Comparison of ENCODE assay signal across 7 mouse cellular contexts in genomic region chr3:30506329-30507027, GRCm38 (mm10). TPM values are rescaled to one million over a fixed set of nuclear protein-coding genes. Genes with fewer than 3 reads are reported as not detected.
DNase-seq lines count a peak whose midpoint lies in the region; ATAC-seq and TF ChIP-seq lines count a peak whose summit lies in the region.

No protein-coding gene starts in this region.

- WGBS in lung, embryonic 15.5 days: 9% methylated on average over 17 of the region's 17 CpGs
- WGBS in forebrain, embryonic 15.5 days: 9% methylated on average over 17 of the region's 17 CpGs
- 3% methylated on average over 17 of the region's 17 CpGs for WGBS in limb, embryonic 14.5 days
- 11% methylated on average over 17 of the region's 17 CpGs for WGBS in stomach, embryonic 15.5 days

- H3K36me3 ChIP-seq in lung, embryonic 15.5 days: no peaks in the 10 kb centered on the region
- no peaks in the 10 kb centered on the region for H3K36me3 ChIP-seq in forebrain, embryonic 15.5 days
- H3K36me3 ChIP-seq in limb, embryonic 14.5 days (ENCODE audit: control insufficient read depth, insufficient read depth, low read length): no peaks in the 10 kb centered on the region
- no peaks in the 10 kb centered on the region for H3K36me3 ChIP-seq in stomach, embryonic 15.5 days

- H3K9ac ChIP-seq in lung, embryonic 15.5 days: peak overlapping the region; percentile 92
- no peak overlapping the region for H3K9ac ChIP-seq in forebrain, embryonic 15.5 days (replicated peaks)
- H3K9ac ChIP-seq in limb, embryonic 14.5 days (ENCODE audit: low read depth, low read length, severe bottlenecking): peak overlapping the region; percentile 93
- 0 out of 2 replicates have a peak overlapping the region, but pooled peaks have one; percentile 2 for H3K9ac ChIP-seq in stomach, embryonic 15.5 days

- H3K27ac ChIP-seq in lung, embryonic 15.5 days: peak overlapping the region; percentile 98
- H3K27ac ChIP-seq in forebrain, embryonic 15.5 days (replicated peaks): no peak overlapping the region
- peak overlapping the region; percentile 98 for H3K27ac ChIP-seq in limb, embryonic 14.5 days (replicated peaks; ENCODE audit: low read depth, low read length)
- peak overlapping the region; percentile 96 for H3K27ac ChIP-seq in stomach, embryonic 15.5 days

- peak overlapping the region; percentile 79 for H3K4me3 ChIP-seq in lung, embryonic 15.5 days
- peak overlapping the region; percentile 48 for H3K4me3 ChIP-seq in forebrain, embryonic 15.5 days
- H3K4me3 ChIP-seq in limb, embryonic 14.5 days (replicated peaks; ENCODE audit: low read length): peak overlapping the region; percentile 70
- peak overlapping the region; percentile 63 for H3K4me3 ChIP-seq in stomach, embryonic 15.5 days (replicated peaks)

- H3K4me2 ChIP-seq in lung, embryonic 15.5 days: peak overlapping the region; percentile 89
- H3K4me2 ChIP-seq in forebrain, embryonic 15.5 days (replicated peaks): peak overlapping the region; percentile 90
- peak overlapping the region; percentile 91 for H3K4me2 ChIP-seq in limb, embryonic 14.5 days (replicated peaks; ENCODE audit: low read depth, low read length, severe bottlenecking)
- peak overlapping the region; percentile 65 for H3K4me2 ChIP-seq in stomach, embryonic 15.5 days

- ATAC-seq in lung, embryonic 15.5 days (ENCODE audit: borderline replicate concordance, extremely low read depth, low FRiP score, low TSS enrichment): no peak
- ATAC-seq in forebrain, embryonic 15.5 days (replicated peaks): no peak
- ATAC-seq in limb, embryonic 14.5 days (ENCODE audit: low FRiP score, low read depth): no peak
- ATAC-seq in stomach, embryonic 15.5 days (ENCODE audit: insufficient read depth, low FRiP score, low read depth): no peak

- peaks cover 27% of the 10 kb centered on the region for H3K27me3 ChIP-seq in lung, embryonic 15.5 days
- H3K27me3 ChIP-seq in forebrain, embryonic 15.5 days: peaks cover 61% of the 10 kb centered on the region
- no peaks in the 10 kb centered on the region for H3K27me3 ChIP-seq in limb, embryonic 14.5 days (ENCODE audit: control insufficient read depth, insufficient read depth, low read length)
- H3K27me3 ChIP-seq in stomach, embryonic 15.5 days (replicated peaks): peaks cover 12% of the 10 kb centered on the region; the same call in 1 of the 2 replicates

- H3K4me1 ChIP-seq in lung, embryonic 15.5 days: peaks cover 33% of the 10 kb centered on the region
- peaks cover 41% of the 10 kb centered on the region for H3K4me1 ChIP-seq in forebrain, embryonic 15.5 days
- peaks cover 45% of the 10 kb centered on the region for H3K4me1 ChIP-seq in limb, embryonic 14.5 days (ENCODE audit: control insufficient read depth, insufficient read depth, low read length)
- H3K4me1 ChIP-seq in stomach, embryonic 15.5 days: 0 out of 2 replicates have a peak, but pooled peaks cover 2% of the 10 kb centered on the region

- TF ChIP-seq POLR2A in limb, embryonic 14.5 days (IDR thresholded peaks at IDR 0.05; ENCODE audit: borderline replicate concordance, extremely low read depth, insufficient read depth, insufficient read length): no peak

- H3K9me3 ChIP-seq in lung, embryonic 15.5 days: no peaks in the 10 kb centered on the region
- H3K9me3 ChIP-seq in forebrain, embryonic 15.5 days: no peaks in the 10 kb centered on the region
- no peaks in the 10 kb centered on the region for H3K9me3 ChIP-seq in limb, embryonic 14.5 days (ENCODE audit: control insufficient read depth, low read length)
- no peaks in the 10 kb centered on the region for H3K9me3 ChIP-seq in stomach, embryonic 15.5 days

- no peak for DNase-seq in lung, adult 18-20 months
- no peak for DNase-seq in limb, embryonic 14.5 days (ENCODE audit: low spot score)
- DNase-seq in cerebellum, postnatal 4 days (ENCODE audit: low spot score in 2 of 2): no peak
- DNase-seq in adrenal gland, adult 2 months: no peak

RNA-seq across cellular contexts. Expression of gene Mecom, which starts 41.3 kb away (rescaled TPM):
- 65.4 and 68.8 TPM in 2 replicates for polyA plus RNA-seq in lung, embryonic 15.5 days (2015; fragmentation: Nextera tagmentation; extraction: Ambion mirVana)
- 2.2 and 2.4 TPM in 2 replicates for polyA plus RNA-seq in forebrain, embryonic 15.5 days (2015; fragmentation: Nextera tagmentation; extraction: Ambion mirVana)
- 35.8 and 38.6 TPM in 2 replicates for polyA plus RNA-seq in limb, embryonic 14.5 days (2012; rRNA removed)
- polyA plus RNA-seq in limb, embryonic 14.5 days (2014; fragmentation: Nextera tagmentation; extraction: Ambion mirVana): 42.2 and 61.6 TPM in 2 replicates
- 46.4 and 53.0 TPM in 2 replicates for polyA plus RNA-seq in stomach, embryonic 15.5 days (2015; fragmentation: Nextera tagmentation; extraction: Ambion mirVana)
- 10 to 100 TPM in 1 of 2 experiments, 1 to 10 TPM in 1; 4.4 to 10.7 TPM for total RNA-seq in adrenal gland, adult 2 months (2021)
- polyA plus RNA-seq in adrenal gland, adult 2 months (2012; rRNA removed): 0.52 and 0.55 TPM in 2 replicates

Comparison
In these comparisons a context has a peak if more than half of its experiments do, and no peak if none do; other contexts are left out.
1. RNA of gene Mecom, which starts 41.3 kb away (polyA plus RNA-seq): 65.4 to 68.8 TPM in lung, embryonic 15.5 days, 46.4 to 53.0 TPM in stomach, embryonic 15.5 days and 35.8 to 61.6 TPM in limb, embryonic 14.5 days; 2.2 to 2.4 TPM in forebrain, embryonic 15.5 days and 0.52 to 0.55 TPM in adrenal gland, adult 2 months; every median in the first group is over 10 times any median in the second.
2. Peak in every context shown above with its lines, with median percentiles within 50 percentile points of each other: H3K4me2 ChIP-seq and H3K4me3 ChIP-seq.